Mouse (Mus musculus) myocyte (in vitro differentiated cells): ENCODE data around the gene Naga. TPM values are rescaled to one million over a fixed set of nuclear protein-coding genes. Genes with fewer than 3 reads are reported as not detected.

ENCODE experiments used
- H3K27me3 ChIP-seq: one replicate; pipeline ENCODE4 v1.6.1; 2011; ENCODE audit not compliant: control insufficient read depth, insufficient read depth, insufficient read length
- H3K36me3 ChIP-seq: one replicate; pipeline ENCODE4 v1.6.1; 2011; ENCODE audit not compliant: control insufficient read depth, insufficient read depth
- H3K4me2 ChIP-seq: one replicate; pipeline ENCODE4 v1.6.1; 2011; ENCODE audit warnings: low read depth, control low read depth
- H3K4me3 ChIP-seq: one replicate; pipeline ENCODE4 v1.5.1; 2011; ENCODE audit warnings: mild to moderate bottlenecking, control low read depth, moderate library complexity
- H3K79me2 ChIP-seq: one replicate; pipeline ENCODE4 v1.6.1; 2011; ENCODE audit not compliant: control insufficient read depth, insufficient read depth
- H3ac ChIP-seq: one replicate; pipeline ENCODE4 v1.6.1; 2011; ENCODE audit not compliant: control insufficient read depth, insufficient read length
- CEBPB ChIP-seq: IDR thresholded peaks from 2 replicates; pipeline ENCODE4 v1.6.1; 2011; ENCODE audit warnings: mild to moderate bottlenecking, moderate library complexity; ENCODE audit not compliant: poor library complexity, insufficient read depth, severe bottlenecking
- E2F4 ChIP-seq: IDR thresholded peaks from one replicate; pipeline ENCODE4 v1.6.1; 2011; ENCODE audit warnings: mild to moderate bottlenecking, control low read depth, moderate library complexity; ENCODE audit not compliant: insufficient read depth
- MAX ChIP-seq: IDR thresholded peaks from one replicate; pipeline ENCODE4 v1.6.1; 2011; ENCODE audit warnings: low read depth, mild to moderate bottlenecking, control low read depth
- MYOD1 ChIP-seq, 3 experiments: IDR thresholded peaks; one replicate each; pipeline ENCODE4 v1.6.1; 2011; ENCODE audit warnings: control low read depth in 2 of 3, low read depth in 2 of 3, mild to moderate bottlenecking in 2 of 3, moderate library complexity in 1 of 3; ENCODE audit not compliant: insufficient read length in 2 of 3, control insufficient read depth in 1 of 3
- MYOG ChIP-seq, 3 experiments: IDR thresholded peaks; one replicate each; pipeline ENCODE4 v1.6.1; 2011; ENCODE audit warnings: control low read depth in 2 of 3, low read depth in 2 of 3, mild to moderate bottlenecking in 2 of 3; ENCODE audit not compliant: insufficient read length in 2 of 3, control insufficient read depth in 1 of 3, insufficient read depth in 1 of 3
- POLR2A ChIP-seq: IDR thresholded peaks from one replicate; pipeline ENCODE4 v1.6.1; 2011; ENCODE audit warnings: low read depth, mild to moderate bottlenecking, control low read depth, moderate library complexity; ENCODE audit not compliant: insufficient read length
- POLR2AphosphoS2 ChIP-seq: IDR thresholded peaks from one replicate; pipeline ENCODE4 v1.6.1; 2011; ENCODE audit warnings: low read depth, control low read depth; ENCODE audit not compliant: insufficient read length
- REST ChIP-seq: IDR thresholded peaks from one replicate; pipeline ENCODE4 v1.6.1; 2011; ENCODE audit warnings: mild to moderate bottlenecking, control low read depth, moderate library complexity; ENCODE audit not compliant: insufficient read depth, insufficient read length
- SRF ChIP-seq: IDR thresholded peaks from one replicate; pipeline ENCODE4 v1.6.1; 2011; ENCODE audit warnings: low read depth; ENCODE audit not compliant: control insufficient read depth, insufficient read length
- TCF12 ChIP-seq: IDR thresholded peaks from one replicate; pipeline ENCODE4 v1.6.1; 2011; ENCODE audit warnings: mild to moderate bottlenecking, control low read depth; ENCODE audit not compliant: poor library complexity, insufficient read depth, severe bottlenecking
- TCF3 ChIP-seq: IDR thresholded peaks from one replicate; pipeline ENCODE4 v1.6.1; 2011; ENCODE audit warnings: low read depth, control low read depth; ENCODE audit not compliant: insufficient read length
- USF1 ChIP-seq: IDR thresholded peaks from one replicate; pipeline ENCODE4 v1.6.1; 2011; ENCODE audit warnings: low read depth, mild to moderate bottlenecking, control low read depth, moderate library complexity
- polyA plus RNA-seq: library from polyadenylated mRNA; unstranded; fragments of >200 nt; fragmentation: generic; extraction: Trizol; gene quantifications from one replicate; pipeline ENCODE4 v1.2.1, GENCODE M21; 2012; ENCODE audit warnings: missing spikeins

The Naga gene
- polyA plus RNA-seq, 1 experiment, result 53.2 TPM

DNA sequence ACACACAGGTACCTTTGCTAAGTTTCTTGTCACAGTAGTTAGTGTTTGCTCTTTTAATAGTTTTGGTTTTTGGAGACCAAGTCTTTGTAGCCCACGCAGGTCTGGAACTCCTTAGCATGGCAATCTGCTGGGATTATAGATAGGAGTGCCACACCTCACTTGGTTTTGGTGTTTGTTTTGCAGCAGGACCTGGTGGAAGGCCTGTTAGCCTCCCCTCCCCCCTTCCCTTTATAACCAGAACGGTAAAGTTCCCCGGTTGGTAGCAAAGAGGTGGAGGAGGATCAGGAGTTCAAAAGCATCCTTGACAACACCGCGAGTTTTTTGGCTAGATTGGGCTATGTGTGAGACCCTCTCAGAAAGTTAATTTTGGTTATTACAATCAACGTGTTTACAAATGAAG lies 6.2 kb upstream of the Naga start:
- Histone ChIP-seq H3K4me3 (no peak overlapping the region), H3K4me2 (no peak overlapping the region), H3K79me2 (peaks cover 31% of the 10 kb centered on the region), H3K27me3 (no peaks in the 10 kb centered on the region), H3ac (no peak overlapping the region), H3K36me3 (peaks cover 22% of the 10 kb centered on the region)
- TF ChIP-seq MYOG (IDR thresholded peaks at IDR 0.05; ENCODE audit: control insufficient read depth in 1 of 3, insufficient read depth in 1 of 3, insufficient read length in 2 of 3, low read depth in 2 of 3) (no peak), USF1 (no peak), TCF3 (no peak), POLR2AphosphoS2 (no peak), E2F4 (no peak), MYOD1 (IDR thresholded peaks at IDR 0.05; ENCODE audit: control insufficient read depth in 1 of 3, insufficient read length in 2 of 3, low read depth in 2 of 3) (no peak)

- Histone ChIP-seq H3K4me3 (no peak overlapping the region), H3K27me3 (no peaks in the 10 kb centered on the region), H3K36me3 (peaks cover 9% of the 10 kb centered on the region), H3K79me2 (peaks cover 25% of the 10 kb centered on the region), H3ac (no peak overlapping the region), H3K4me2 (no peak overlapping the region)
- TF ChIP-seq MYOG (IDR thresholded peaks at IDR 0.05; ENCODE audit: control insufficient read depth in 1 of 3, insufficient read depth in 1 of 3, insufficient read length in 2 of 3, low read depth in 2 of 3), result no peak
- no peak for TF ChIP-seq TCF3
- TF ChIP-seq CEBPB, result no peak
- no peak for TF ChIP-seq TCF12
- no peak for TF ChIP-seq POLR2AphosphoS2
- TF ChIP-seq MYOD1 (IDR thresholded peaks at IDR 0.05; ENCODE audit: control insufficient read depth in 1 of 3, insufficient read length in 2 of 3, low read depth in 2 of 3), result no peak
- no peak for TF ChIP-seq POLR2A
- TF ChIP-seq MAX, result no peak
These were observed 4.9 kb upstream of the Naga start for GRCm38 (mm10) chr15:82343368-82344287.

GRCm38 (mm10) chr15:82342543-82342935 lies 3.8 kb upstream of the Naga start:
- Histone ChIP-seq H3K4me3 (no peak overlapping the region), H3K79me2 (peaks cover 19% of the 10 kb centered on the region), H3K27me3 (no peaks in the 10 kb centered on the region), H3K4me2 (no peak overlapping the region), H3ac (no peak overlapping the region), H3K36me3 (no peaks in the 10 kb centered on the region)
- TF ChIP-seq MYOG (IDR thresholded peaks at IDR 0.05; ENCODE audit: control insufficient read depth in 1 of 3, insufficient read depth in 1 of 3, insufficient read length in 2 of 3, low read depth in 2 of 3) (no peak), CEBPB (no peak), TCF12 (no peak), POLR2AphosphoS2 (no peak), E2F4 (no peak), MYOD1 (IDR thresholded peaks at IDR 0.05; ENCODE audit: control insufficient read depth in 1 of 3, insufficient read length in 2 of 3, low read depth in 2 of 3) (no peak), REST (no peak), TCF3 (no peak), MAX (no peak), POLR2A (no peak), SRF (no peak), USF1 (no peak)

DNA sequence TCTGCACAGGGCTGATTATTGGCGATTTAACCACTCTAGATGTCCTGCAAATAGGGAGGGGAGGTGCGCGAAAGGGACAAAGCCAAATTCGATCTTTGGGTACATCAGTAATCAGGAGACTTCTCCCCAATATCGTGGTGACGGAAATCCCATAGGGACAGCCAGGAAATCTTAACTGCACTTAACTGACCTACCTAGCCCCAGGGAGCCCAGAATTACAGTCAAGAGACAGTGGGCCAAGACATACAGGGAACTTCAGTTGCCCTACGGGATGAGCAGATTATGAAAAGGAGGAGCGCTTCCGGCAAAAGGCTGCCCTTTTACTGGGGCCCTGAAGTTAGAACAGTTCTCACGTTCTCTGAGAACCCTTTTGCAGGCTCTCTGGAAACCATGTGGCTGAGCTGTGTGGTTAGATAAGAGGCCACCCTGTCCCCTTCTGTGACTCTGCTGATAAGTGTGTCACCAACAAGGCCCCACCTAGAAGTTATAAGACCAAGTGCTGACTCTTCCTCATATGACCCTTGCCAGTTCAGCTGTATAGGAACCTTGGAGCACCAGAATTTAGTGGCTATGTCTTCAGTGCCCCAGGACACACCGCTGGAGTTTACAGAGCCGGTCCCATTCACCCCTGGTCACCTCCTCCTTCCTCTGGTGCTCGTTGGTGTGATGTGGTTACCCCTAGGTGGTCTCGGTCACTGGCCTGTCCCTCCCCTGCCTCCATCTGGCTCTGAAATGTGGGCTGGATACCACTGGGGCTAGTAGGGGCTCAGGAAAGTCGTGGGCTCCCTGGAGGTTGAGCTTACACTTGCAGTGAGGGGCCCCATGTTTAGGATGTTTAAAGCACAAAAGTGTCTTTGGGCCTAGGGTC lies 3.2 kb upstream of the Naga start:
- no peak for TF ChIP-seq E2F4
- TF ChIP-seq MYOG (IDR thresholded peaks at IDR 0.05; ENCODE audit: control insufficient read depth in 1 of 3, insufficient read depth in 1 of 3, insufficient read length in 2 of 3, low read depth in 2 of 3), result no peak
- no peak for TF ChIP-seq TCF12
- TF ChIP-seq POLR2A, result no peak
- no peak for TF ChIP-seq TCF3
- no peak for TF ChIP-seq USF1
- TF ChIP-seq SRF, result no peak
- TF ChIP-seq POLR2AphosphoS2, result no peak
- no peak for TF ChIP-seq CEBPB
- TF ChIP-seq MAX, result no peak
- no peak for TF ChIP-seq MYOD1 (IDR thresholded peaks at IDR 0.05; ENCODE audit: control insufficient read depth in 1 of 3, insufficient read length in 2 of 3, low read depth in 2 of 3)
- no peak for TF ChIP-seq REST
- Histone ChIP-seq H3K79me2 (peaks cover 12% of the 10 kb centered on the region), H3K4me2 (no peak overlapping the region), H3K27me3 (no peaks in the 10 kb centered on the region), H3ac (no peak overlapping the region), H3K4me3 (no peak overlapping the region), H3K36me3 (no peaks in the 10 kb centered on the region)
